Mouse (Mus musculus) forebrain, embryonic 13.5 days (tissue): ENCODE data around the gene Ccnl1. TPM values are rescaled to one million over a fixed set of nuclear protein-coding genes. Genes with fewer than 3 reads are reported as not detected.

Source experiments
- ATAC-seq: fragments of 200-750 bp; cut with Nextera tagmentation; 2 replicates; pipeline ENCODE4 v1.8.0; 2017
- H3K27ac ChIP-seq: fragments of 300-500 bp; sonication (generic); 2 replicates; pipeline ENCODE4 v1.5.1; 2015; ENCODE audit warnings: inconsistent platforms, mild to moderate bottlenecking, moderate library complexity
- H3K27me3 ChIP-seq: fragments of 300-500 bp; sonication (generic); 2 replicates; pipeline ENCODE4 v1.6.1; 2015; ENCODE audit warnings: mild to moderate bottlenecking, inconsistent platforms
- H3K36me3 ChIP-seq: fragments of 300-500 bp; sonication (generic); 2 replicates; pipeline ENCODE4 v1.6.1; 2015; ENCODE audit warnings: mild to moderate bottlenecking, inconsistent platforms; ENCODE audit not compliant: poor library complexity, severe bottlenecking
- H3K4me1 ChIP-seq: fragments of 300-500 bp; sonication (generic); 2 replicates; pipeline ENCODE4 v1.6.1; 2015; ENCODE audit warnings: inconsistent platforms
- H3K4me2 ChIP-seq: fragments of 300-500 bp; sonication (generic); 2 replicates; pipeline ENCODE4 v1.6.1; 2015; ENCODE audit warnings: inconsistent platforms, mild to moderate bottlenecking, moderate library complexity
- H3K4me3 ChIP-seq: fragments of 300-500 bp; sonication (generic); 2 replicates; pipeline ENCODE4 v1.5.1; 2015; ENCODE audit warnings: mild to moderate bottlenecking, inconsistent platforms
- H3K9ac ChIP-seq: fragments of 300-500 bp; sonication (generic); 2 replicates; pipeline ENCODE4 v1.6.1; 2015; ENCODE audit warnings: mild to moderate bottlenecking, inconsistent platforms
- H3K9me3 ChIP-seq: fragments of 300-500 bp; sonication (generic); replicated peaks from 2 replicates; pipeline ENCODE4 v1.6.1; 2016; ENCODE audit warnings: inconsistent platforms
- WGBS: fragments of 180-500 bp; shearing (Covaris S2); methylation state at CpG from one replicate; pipeline ENCODE4 v1.1.7; 2015; 5-methylcytosine and 5-hydroxymethylcytosine counted together
- polyA plus RNA-seq: library from polyadenylated mRNA; unstranded; fragments of >200 nt; fragmentation: Nextera tagmentation; extraction: Ambion mirVana; gene quantifications from 2 replicates; pipeline ENCODE4 v1.2.1, GENCODE M21; 2015

The Ccnl1 gene
- polyA plus RNA-seq, 1 experiment from 2014 or later = 86.3 TPM

GRCm38 (mm10) chr3:65912217-65912616 lies 45.8 kb downstream of the Ccnl1 start:
- no peak overlapping the region for H3K27ac ChIP-seq
- H3K36me3 ChIP-seq = no peaks in the 10 kb centered on the region
- H3K4me2 ChIP-seq = no peak overlapping the region
- no peak for ATAC-seq
- no peaks in the 10 kb centered on the region for H3K27me3 ChIP-seq
- WGBS = 78% methylated on average over 11 of the region's 11 CpGs
- H3K9ac ChIP-seq = no peak overlapping the region
- no peak overlapping the region for H3K4me3 ChIP-seq
- no peaks in the 10 kb centered on the region for H3K9me3 ChIP-seq
- H3K4me1 ChIP-seq = no peaks in the 10 kb centered on the region

GRCm38 (mm10) chr3:65911265-65911664 lies 46.8 kb downstream of the Ccnl1 start:
- no peak overlapping the region for H3K4me2 ChIP-seq
- no peaks in the 10 kb centered on the region for H3K9me3 ChIP-seq
- WGBS = 88% methylated on average over 3 of the region's 3 CpGs
- no peak overlapping the region for H3K27ac ChIP-seq
- no peak for ATAC-seq
- no peak overlapping the region for H3K9ac ChIP-seq
- H3K4me1 ChIP-seq = no peaks in the 10 kb centered on the region
- no peaks in the 10 kb centered on the region for H3K27me3 ChIP-seq
- H3K4me3 ChIP-seq = no peak overlapping the region
- H3K36me3 ChIP-seq = no peaks in the 10 kb centered on the region

GRCm38 (mm10) chr3:65909454-65909853 lies 48.6 kb downstream of the Ccnl1 start:
- no peaks in the 10 kb centered on the region for H3K4me1 ChIP-seq
- no peak overlapping the region for H3K4me3 ChIP-seq
- H3K9me3 ChIP-seq = no peaks in the 10 kb centered on the region
- no peak overlapping the region for H3K9ac ChIP-seq
- no peaks in the 10 kb centered on the region for H3K27me3 ChIP-seq
- no peaks in the 10 kb centered on the region for H3K36me3 ChIP-seq
- no peak overlapping the region for H3K4me2 ChIP-seq
- H3K27ac ChIP-seq = no peak overlapping the region
- ATAC-seq = no peak
- 92% methylated on average over 2 of the region's 2 CpGs for WGBS

- Histone ChIP-seq H3K9ac (no peak overlapping the region), H3K27me3 (no peaks in the 10 kb centered on the region), H3K4me3 (no peak overlapping the region), H3K27ac (no peak overlapping the region), H3K36me3 (no peaks in the 10 kb centered on the region), H3K4me1 (no peaks in the 10 kb centered on the region), H3K9me3 (no peaks in the 10 kb centered on the region), H3K4me2 (no peak overlapping the region)
- no peak for ATAC-seq
- 96% methylated on average over 4 of the region's 4 CpGs for WGBS
Observed at GRCm38 (mm10) chr3:65907536-65907935, 50.5 kb downstream of the Ccnl1 start.

GRCm38 (mm10) chr3:65905281-65906169 lies 52.5 kb downstream of the Ccnl1 start:
- ATAC-seq = no peak
- H3K36me3 ChIP-seq = no peaks in the 10 kb centered on the region
- no peak overlapping the region for H3K9ac ChIP-seq
- no peak overlapping the region for H3K27ac ChIP-seq
- no peaks in the 10 kb centered on the region for H3K4me1 ChIP-seq
- no peak overlapping the region for H3K4me3 ChIP-seq
- no peak overlapping the region for H3K4me2 ChIP-seq
- H3K27me3 ChIP-seq = no peaks in the 10 kb centered on the region
- 53% methylated on average over 7 of the region's 7 CpGs for WGBS
- no peaks in the 10 kb centered on the region for H3K9me3 ChIP-seq

- WGBS = 24% methylated on average over 6 of the region's 6 CpGs
- H3K36me3 ChIP-seq = no peaks in the 10 kb centered on the region
- ATAC-seq = no peak
Observed at GRCm38 (mm10) chr3:65904711-65905110, 53.3 kb downstream of the Ccnl1 start.

GRCm38 (mm10) chr3:65904106-65904505 lies 53.9 kb downstream of the Ccnl1 start:
- no peak overlapping the region for H3K27ac ChIP-seq
- H3K9ac ChIP-seq = no peak overlapping the region
- no peaks in the 10 kb centered on the region for H3K9me3 ChIP-seq
- H3K27me3 ChIP-seq = no peaks in the 10 kb centered on the region
- no peak overlapping the region for H3K4me2 ChIP-seq
- no peaks in the 10 kb centered on the region for H3K36me3 ChIP-seq
- H3K4me1 ChIP-seq = no peaks in the 10 kb centered on the region
- 44% methylated on average over 4 of the region's 4 CpGs for WGBS
- ATAC-seq = no peak
- no peak overlapping the region for H3K4me3 ChIP-seq

More at GRCm38 (mm10) chr3:65904711-65905110, 53.3 kb downstream of the Ccnl1 start:
- no peak overlapping the region for H3K9ac ChIP-seq
- no peaks in the 10 kb centered on the region for H3K9me3 ChIP-seq
- H3K4me2 ChIP-seq = no peak overlapping the region
- H3K27ac ChIP-seq = no peak overlapping the region
- H3K27me3 ChIP-seq = no peaks in the 10 kb centered on the region
- no peaks in the 10 kb centered on the region for H3K4me1 ChIP-seq
- H3K4me3 ChIP-seq = no peak overlapping the region

- H3K9me3 ChIP-seq = no peaks in the 10 kb centered on the region
- H3K27me3 ChIP-seq = no peaks in the 10 kb centered on the region
- no peak overlapping the region for H3K9ac ChIP-seq
- no peak overlapping the region for H3K4me2 ChIP-seq
- no peak overlapping the region for H3K27ac ChIP-seq
- WGBS = 54% methylated on average over 8 of the region's 8 CpGs
- H3K36me3 ChIP-seq = no peaks in the 10 kb centered on the region
- no peaks in the 10 kb centered on the region for H3K4me1 ChIP-seq
- H3K4me3 ChIP-seq = no peak overlapping the region
- no peak for ATAC-seq
Observed at GRCm38 (mm10) chr3:65898598-65899278, 59.3 kb downstream of the Ccnl1 start.

- Histone ChIP-seq H3K4me1 (no peaks in the 10 kb centered on the region), H3K4me3 (no peak overlapping the region), H3K9me3 (no peaks in the 10 kb centered on the region), H3K4me2 (no peak overlapping the region), H3K27ac (no peak overlapping the region), H3K9ac (no peak overlapping the region), H3K36me3 (no peaks in the 10 kb centered on the region), H3K27me3 (no peaks in the 10 kb centered on the region)
- no peak for ATAC-seq
- WGBS = 84% methylated on average over 3 of the region's 3 CpGs
Observed at GRCm38 (mm10) chr3:65897233-65897993, 60.6 kb downstream of the Ccnl1 start.
